Mouse (Mus musculus): ENCODE data around the gene Gsg1l. TPM values are rescaled to one million over a fixed set of nuclear protein-coding genes. Genes with fewer than 3 reads are reported as not detected.

Gene Gsg1l
- 7.7 and 8.5 TPM in 2 replicates for polyA plus RNA-seq (2015; fragmentation: Nextera tagmentation; extraction: Ambion mirVana)

DNA sequence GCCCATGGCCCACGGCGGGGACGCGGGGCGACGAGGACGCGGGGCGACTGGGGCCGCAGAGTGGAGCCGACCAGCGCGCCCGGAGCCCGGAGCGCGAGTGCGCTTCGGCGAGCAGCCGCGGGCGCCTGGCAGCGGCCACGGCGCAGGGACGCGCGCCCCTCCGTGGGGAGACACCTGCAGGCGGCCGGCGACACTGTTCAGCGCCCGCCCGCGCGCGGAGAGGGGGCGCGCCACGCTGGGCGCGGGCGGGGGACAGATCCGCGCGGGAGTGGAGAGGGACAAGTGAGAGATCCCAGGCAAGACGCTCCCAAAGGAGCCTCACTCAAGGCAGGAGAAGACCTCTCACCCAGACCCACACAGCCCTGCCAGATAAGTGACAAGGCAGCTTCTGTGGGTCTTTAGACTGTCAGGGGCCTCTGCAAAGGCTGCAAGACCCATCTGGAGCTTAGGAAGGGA is at the start of gene Gsg1l:
Gene Gsg1l (minus strand): TSS at position 126 of the 456 bp plus-strand sequence.
- peak; percentile 53 for ATAC-seq (replicated peaks; ENCODE audit: insufficient number of reproducible peaks, insufficient read depth, low FRiP score, low read depth)
- Histone ChIP-seq H3K9ac (peak within 1 kb of the TSS; percentile 62), H3K4me1 (replicated peaks) (peaks cover 49% of the 10 kb centered on the region), H3K9me3 (replicated peaks) (no peaks in the 10 kb centered on the region), H3K36me3 (no peaks in the 10 kb centered on the region), H3K4me3 (peak within 1 kb of the TSS; percentile 60), H3K4me2 (peak within 1 kb of the TSS; percentile 89), H3K27me3 (peaks cover 58% of the 10 kb centered on the region), H3K27ac (peak within 1 kb of the TSS; percentile 18; the same call in 1 of the 2 replicates)
- under 1% methylated on average over 49 of the region's 49 CpGs for WGBS

DNA sequence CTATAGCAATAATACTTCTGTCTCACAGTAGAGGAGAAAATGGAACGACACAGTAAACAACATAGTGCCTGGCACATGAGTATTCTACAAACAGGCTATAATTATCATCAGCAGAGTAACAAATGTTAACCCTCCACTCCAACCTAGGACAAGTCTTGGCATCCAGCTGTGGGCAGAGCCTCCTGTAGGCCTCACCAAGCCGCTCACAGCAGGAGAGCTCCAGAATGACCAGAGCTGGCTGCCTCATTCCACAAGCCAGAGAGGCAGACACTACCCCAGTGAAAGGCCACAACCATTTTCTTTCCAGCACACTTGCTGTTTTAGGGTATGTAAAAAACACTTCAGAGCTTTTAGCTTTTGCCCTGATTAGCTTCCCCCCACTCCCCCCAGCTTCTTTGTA is 45.5 kb upstream of the Gsg1l start:
- peaks cover 35% of the 10 kb centered on the region for H3K36me3 ChIP-seq
- peak overlapping the region; percentile 49 for H3K27ac ChIP-seq
- peaks cover 37% of the 10 kb centered on the region for H3K4me1 ChIP-seq (replicated peaks)
- H3K27me3 ChIP-seq, result no peaks in the 10 kb centered on the region
- 67% methylated on average over 2 of the region's 2 CpGs for WGBS
- no peak for ATAC-seq (replicated peaks; ENCODE audit: insufficient number of reproducible peaks, insufficient read depth, low FRiP score, low read depth)
- no peak overlapping the region for H3K9ac ChIP-seq
- no peak overlapping the region for H3K4me2 ChIP-seq
- no peaks in the 10 kb centered on the region for H3K9me3 ChIP-seq (replicated peaks)
- no peak overlapping the region for H3K4me3 ChIP-seq

GRCm38 (mm10) chr7:126126502-126126901 is 44.3 kb upstream of the Gsg1l start:
- H3K4me3 ChIP-seq, result no peak overlapping the region
- WGBS, result 25% methylated on average over 3 of the region's 3 CpGs
- H3K9me3 ChIP-seq (replicated peaks), result no peaks in the 10 kb centered on the region
- H3K27me3 ChIP-seq, result no peaks in the 10 kb centered on the region
- peaks cover 44% of the 10 kb centered on the region for H3K4me1 ChIP-seq (replicated peaks)
- H3K4me2 ChIP-seq, result no peak overlapping the region
- H3K9ac ChIP-seq, result no peak overlapping the region
- ATAC-seq (replicated peaks; ENCODE audit: insufficient number of reproducible peaks, insufficient read depth, low FRiP score, low read depth), result no peak
- H3K27ac ChIP-seq, result peak overlapping the region; percentile 49
- peaks cover 38% of the 10 kb centered on the region for H3K36me3 ChIP-seq

- WGBS, result 41% methylated on average over 4 of the region's 4 CpGs
- no peaks in the 10 kb centered on the region for H3K9me3 ChIP-seq (replicated peaks)
Measured at GRCm38 (mm10) chr7:126121533-126121932, 39.3 kb upstream of the Gsg1l start.

GRCm38 (mm10) chr7:126119819-126120218 is 37.6 kb upstream of the Gsg1l start:
- 77% methylated on average over 6 of the region's 6 CpGs for WGBS
- Histone ChIP-seq H3K27me3 (no peaks in the 10 kb centered on the region), H3K27ac (no peak overlapping the region), H3K36me3 (peaks cover 52% of the 10 kb centered on the region), H3K9me3 (replicated peaks) (no peaks in the 10 kb centered on the region), H3K4me3 (no peak overlapping the region), H3K4me2 (no peak overlapping the region), H3K9ac (no peak overlapping the region), H3K4me1 (replicated peaks) (peaks cover 12% of the 10 kb centered on the region)
- no peak for ATAC-seq (replicated peaks; ENCODE audit: insufficient number of reproducible peaks, insufficient read depth, low FRiP score, low read depth)

More at GRCm38 (mm10) chr7:126121533-126121932, 39.3 kb upstream of the Gsg1l start:
- peak; percentile 69; the same call in 1 of the 2 replicates for ATAC-seq (replicated peaks; ENCODE audit: insufficient number of reproducible peaks, insufficient read depth, low FRiP score, low read depth)
- Histone ChIP-seq H3K4me3 (no peak overlapping the region), H3K4me2 (no peak overlapping the region), H3K27me3 (no peaks in the 10 kb centered on the region), H3K27ac (peak overlapping the region; percentile 71), H3K9ac (no peak overlapping the region), H3K4me1 (replicated peaks) (peaks cover 28% of the 10 kb centered on the region), H3K36me3 (peaks cover 45% of the 10 kb centered on the region)

DNA sequence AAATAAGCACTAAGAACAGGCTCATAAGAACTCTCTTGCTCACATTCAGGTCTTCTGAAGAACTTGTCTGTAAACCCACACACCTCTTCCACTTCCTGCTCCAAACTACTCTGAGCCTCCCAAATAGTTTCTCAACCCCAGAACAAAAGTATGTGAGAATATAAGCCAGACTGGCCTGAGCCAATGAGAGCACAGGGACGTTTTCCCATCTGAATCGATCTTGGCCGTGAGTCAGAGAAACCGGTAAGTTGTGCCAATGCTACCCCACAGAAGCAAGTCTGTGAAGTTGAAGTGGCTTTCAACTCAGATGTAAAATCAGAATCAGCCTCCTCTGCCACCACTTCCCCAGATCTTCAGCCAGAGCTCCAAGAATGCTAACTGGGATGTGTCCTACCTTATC is 31.1 kb upstream of the Gsg1l start:
- Histone ChIP-seq H3K9me3 (replicated peaks) (no peaks in the 10 kb centered on the region), H3K27me3 (no peaks in the 10 kb centered on the region), H3K4me2 (no peak overlapping the region), H3K4me1 (replicated peaks) (no peaks in the 10 kb centered on the region), H3K9ac (no peak overlapping the region), H3K4me3 (no peak overlapping the region), H3K27ac (no peak overlapping the region), H3K36me3 (peaks cover 61% of the 10 kb centered on the region)
- 75% methylated on average over 4 of the region's 4 CpGs for WGBS
- ATAC-seq (replicated peaks; ENCODE audit: insufficient number of reproducible peaks, insufficient read depth, low FRiP score, low read depth), result no peak

- WGBS, result 62% methylated on average over 2 of the region's 2 CpGs
- no peak for ATAC-seq (replicated peaks; ENCODE audit: insufficient number of reproducible peaks, insufficient read depth, low FRiP score, low read depth)
- H3K4me2 ChIP-seq, result no peak overlapping the region
- H3K27ac ChIP-seq, result no peak overlapping the region
- H3K27me3 ChIP-seq, result no peaks in the 10 kb centered on the region
- H3K4me3 ChIP-seq, result no peak overlapping the region
- no peaks in the 10 kb centered on the region for H3K9me3 ChIP-seq (replicated peaks)
- peaks cover 80% of the 10 kb centered on the region for H3K36me3 ChIP-seq
- H3K4me1 ChIP-seq (replicated peaks), result no peaks in the 10 kb centered on the region
- no peak overlapping the region for H3K9ac ChIP-seq
Measured at GRCm38 (mm10) chr7:126111230-126111629, 29.0 kb upstream of the Gsg1l start.

GRCm38 (mm10) chr7:126109898-126110297 is 27.7 kb upstream of the Gsg1l start:
- Histone ChIP-seq H3K27me3 (no peaks in the 10 kb centered on the region), H3K4me1 (replicated peaks) (no peaks in the 10 kb centered on the region), H3K9me3 (replicated peaks) (no peaks in the 10 kb centered on the region), H3K27ac (no peak overlapping the region), H3K4me2 (no peak overlapping the region), H3K4me3 (no peak overlapping the region), H3K36me3 (peaks cover 85% of the 10 kb centered on the region), H3K9ac (no peak overlapping the region)
- no peak for ATAC-seq (replicated peaks; ENCODE audit: insufficient number of reproducible peaks, insufficient read depth, low FRiP score, low read depth)
- 82% methylated on average over 3 of the region's 3 CpGs for WGBS

- Histone ChIP-seq H3K4me3 (no peak overlapping the region), H3K9ac (no peak overlapping the region), H3K36me3 (peaks cover 49% of the 10 kb centered on the region), H3K4me2 (no peak overlapping the region), H3K27ac (no peak overlapping the region), H3K9me3 (replicated peaks) (no peaks in the 10 kb centered on the region), H3K27me3 (no peaks in the 10 kb centered on the region), H3K4me1 (replicated peaks) (peaks cover 3% of the 10 kb centered on the region; the same call in 1 of the 2 replicates)
- WGBS, result 90% methylated on average over 11 of the region's 11 CpGs
- no peak for ATAC-seq (replicated peaks; ENCODE audit: insufficient number of reproducible peaks, insufficient read depth, low FRiP score, low read depth)
Measured at GRCm38 (mm10) chr7:126100440-126100839, 18.2 kb upstream of the Gsg1l start.

- Histone ChIP-seq H3K4me2 (no peak overlapping the region), H3K4me3 (no peak overlapping the region), H3K4me1 (replicated peaks) (peaks cover 3% of the 10 kb centered on the region; the same call in 1 of the 2 replicates), H3K27ac (no peak overlapping the region), H3K9me3 (replicated peaks) (no peaks in the 10 kb centered on the region), H3K36me3 (peaks cover 44% of the 10 kb centered on the region), H3K27me3 (no peaks in the 10 kb centered on the region), H3K9ac (no peak overlapping the region)
- no peak for ATAC-seq (replicated peaks; ENCODE audit: insufficient number of reproducible peaks, insufficient read depth, low FRiP score, low read depth)
- 95% methylated on average over 2 of the region's 2 CpGs for WGBS
Measured at GRCm38 (mm10) chr7:126099835-126100234, 17.6 kb upstream of the Gsg1l start.

- H3K4me2 ChIP-seq, result no peak overlapping the region
- H3K27ac ChIP-seq, result no peak overlapping the region
- no peak overlapping the region for H3K9ac ChIP-seq
- H3K9me3 ChIP-seq (replicated peaks), result no peaks in the 10 kb centered on the region
- H3K4me1 ChIP-seq (replicated peaks), result peaks cover 3% of the 10 kb centered on the region; the same call in 1 of the 2 replicates
- no peak for ATAC-seq (replicated peaks; ENCODE audit: insufficient number of reproducible peaks, insufficient read depth, low FRiP score, low read depth)
- WGBS, result 92% methylated on average over 7 of the region's 7 CpGs
- H3K36me3 ChIP-seq, result peaks cover 39% of the 10 kb centered on the region
- no peaks in the 10 kb centered on the region for H3K27me3 ChIP-seq
- no peak overlapping the region for H3K4me3 ChIP-seq
Measured at GRCm38 (mm10) chr7:126099163-126099775, 17.1 kb upstream of the Gsg1l start.

Measured in heart, embryonic 15.5 days (tissue).